Mouse (Mus musculus) olfactory bulb, adult 2 months (tissue): Measurements from ENCODE around the gene Zfp687.

ENCODE experiments used
- CTCF ChIP-seq: fragments of 200-500 bp; IDR thresholded peaks from 2 replicates; pipeline ENCODE4 v1.5.1; 2012; ENCODE audit warnings: low read depth, mild to moderate bottlenecking, low read length, moderate library complexity; ENCODE audit not compliant: insufficient read depth
- POLR2A ChIP-seq: fragments of 200-500 bp; IDR thresholded peaks from 2 replicates; pipeline ENCODE4 v1.6.1; 2012; ENCODE audit warnings: mild to moderate bottlenecking, low read depth, low read length, moderate library complexity; ENCODE audit not compliant: insufficient read depth

DNA sequence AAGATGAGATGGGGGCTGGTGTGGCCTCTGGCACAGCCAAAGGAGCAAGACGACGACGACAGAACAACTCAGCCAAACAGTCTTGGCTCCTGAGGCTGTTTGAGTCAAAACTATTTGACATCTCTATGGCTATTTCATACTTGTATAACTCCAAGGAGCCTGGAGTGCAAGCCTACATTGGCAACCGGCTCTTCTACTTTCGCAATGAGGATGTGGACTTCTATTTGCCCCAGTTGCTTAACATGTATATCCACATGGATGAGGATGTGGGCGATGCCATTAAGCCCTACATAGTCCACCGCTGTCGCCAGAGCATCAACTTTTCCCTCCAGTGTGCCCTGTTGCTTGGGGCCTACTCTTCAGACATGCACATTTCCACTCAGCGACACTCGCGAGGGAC lies 30.9 kb downstream of the Zfp687 start:
- TF ChIP-seq CTCF = no peak
- TF ChIP-seq POLR2A = no peak
